Mouse (Mus musculus): Measurements from ENCODE around the gene Ccdc134.

Ccdc134 gene

DNA sequence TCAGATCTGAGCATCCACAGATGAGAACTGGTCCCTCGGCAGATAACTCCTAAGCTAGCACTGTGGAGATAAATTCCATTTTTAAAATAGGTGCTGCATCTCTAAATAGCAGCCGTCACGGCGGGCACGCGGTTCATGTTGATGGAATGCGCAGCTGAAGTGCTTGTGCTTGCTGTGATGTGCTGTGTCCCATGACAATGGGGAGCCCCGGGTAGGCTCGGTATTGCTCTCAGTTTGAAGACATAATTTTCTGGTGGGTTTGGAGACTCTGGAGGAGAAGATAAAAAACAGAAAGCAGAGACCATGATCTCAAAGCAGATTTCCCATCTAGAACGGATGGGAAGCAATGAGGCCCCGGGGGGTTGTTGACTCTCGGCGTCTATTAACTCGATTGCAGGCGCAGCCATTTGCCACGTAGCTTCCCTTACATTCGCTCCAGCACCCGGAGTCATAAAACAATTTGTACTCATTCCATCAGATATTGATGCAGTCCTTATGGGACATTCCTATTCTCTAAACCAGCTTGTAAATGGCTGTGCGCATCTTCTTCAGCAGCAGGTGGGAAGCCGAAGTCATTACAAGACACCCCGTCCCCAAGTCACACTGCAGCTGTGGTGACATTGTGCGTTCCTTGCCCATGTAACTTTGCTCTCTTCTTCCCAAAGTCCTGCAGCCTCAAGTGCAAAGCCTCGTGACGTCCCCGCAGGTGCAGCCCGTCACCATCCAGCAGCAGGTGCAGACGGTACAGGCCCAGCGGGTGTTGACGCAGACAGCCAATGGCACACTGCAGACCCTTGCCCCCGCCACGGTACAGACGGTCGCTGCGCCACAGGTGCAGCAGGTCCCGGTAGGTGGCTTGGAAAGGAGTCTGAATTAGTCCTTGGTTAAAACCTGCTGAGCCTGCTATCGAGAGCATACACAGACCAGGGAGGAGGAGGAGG lies 43.0 kb downstream of the Ccdc134 start:
- no peak for DNase-seq (ENCODE audit: low spot score)

DNA sequence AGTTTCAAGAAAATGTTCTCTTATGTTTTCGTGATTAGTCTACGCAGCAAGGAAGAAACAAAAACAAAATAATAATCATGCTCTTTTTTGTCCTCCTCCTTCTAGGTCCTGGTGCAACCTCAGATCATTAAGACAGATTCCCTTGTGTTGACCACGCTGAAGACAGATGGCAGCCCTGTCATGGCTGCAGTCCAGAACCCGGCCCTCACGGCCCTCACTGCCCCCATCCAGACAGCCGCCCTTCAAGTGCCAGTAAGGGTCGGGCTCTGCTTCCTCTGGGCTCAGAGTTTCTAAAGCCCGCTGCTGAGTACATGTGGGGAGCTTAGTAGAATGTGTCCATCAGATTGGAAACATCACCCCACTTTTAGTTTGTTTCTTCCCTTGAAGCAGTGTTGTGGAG lies 44.9 kb downstream of the Ccdc134 start:
- DNase-seq (ENCODE audit: low spot score): no peak

DNA sequence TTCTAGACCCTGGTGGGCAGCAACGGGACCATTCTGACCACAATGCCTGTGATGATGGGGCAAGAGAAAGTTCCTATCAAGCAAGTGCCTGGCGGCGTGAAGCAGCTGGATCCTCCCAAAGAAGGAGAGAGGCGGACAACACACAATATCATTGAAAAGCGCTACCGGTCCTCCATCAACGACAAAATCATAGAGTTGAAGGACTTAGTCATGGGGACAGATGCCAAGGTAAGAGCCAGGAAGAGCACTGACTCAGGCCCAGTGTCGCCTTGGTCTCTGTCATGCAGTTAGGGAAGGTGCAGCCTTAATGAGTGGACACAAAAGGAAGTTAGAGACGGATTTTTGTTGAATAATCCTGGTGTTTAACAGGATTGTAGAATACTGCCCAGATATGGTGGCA lies 47.4 kb downstream of the Ccdc134 start:
- no peak for DNase-seq (ENCODE audit: low spot score)

DNA sequence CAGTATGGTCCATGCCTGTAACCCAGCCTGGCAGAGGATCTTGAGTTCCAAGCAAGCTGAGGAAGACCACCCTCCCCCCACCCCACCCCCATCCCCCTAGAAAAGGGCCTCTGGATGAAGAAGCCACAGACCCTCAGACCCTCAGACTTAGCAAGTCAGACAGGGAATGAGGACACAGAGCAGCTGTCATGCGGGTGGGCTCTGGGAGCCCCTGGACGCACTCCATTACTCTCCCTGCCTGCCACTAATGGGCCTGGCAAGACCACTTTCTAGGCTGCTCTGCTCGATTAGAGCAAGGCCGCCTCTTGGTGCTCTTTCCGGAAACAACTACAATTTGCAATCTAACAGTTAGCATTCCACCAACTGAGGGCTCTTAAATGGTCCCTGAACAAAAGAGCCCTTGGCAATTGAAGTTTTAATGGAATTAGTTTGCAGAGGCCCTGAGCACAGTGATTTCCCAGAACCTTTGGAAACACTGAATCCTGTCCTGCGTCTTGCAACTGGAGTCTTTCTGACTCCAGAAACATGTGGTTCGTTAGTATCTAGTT lies 50.1 kb downstream of the Ccdc134 start:
- no peak for DNase-seq (ENCODE audit: low spot score)

DNA sequence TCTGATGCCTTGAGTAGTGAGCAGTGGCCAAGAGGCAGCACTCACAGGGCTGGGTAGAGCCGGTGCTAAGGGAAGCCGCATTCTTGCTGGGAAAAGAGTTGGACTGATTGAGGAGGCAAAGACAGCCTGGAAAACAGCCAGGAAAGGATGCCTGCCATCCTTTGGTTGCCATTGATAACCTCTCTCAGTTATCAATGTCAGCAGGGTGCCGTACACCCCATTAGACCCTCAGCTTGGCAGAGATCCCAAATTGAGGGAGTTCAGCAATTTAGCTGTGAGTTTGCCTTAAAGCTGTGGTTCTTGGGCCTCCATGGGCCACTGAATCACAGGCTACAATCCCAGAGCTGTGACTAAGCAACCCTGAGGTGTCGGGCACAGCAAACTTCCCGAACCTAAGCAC lies 53.4 kb downstream of the Ccdc134 start:
- no peak for DNase-seq (ENCODE audit: low spot score)

DNA sequence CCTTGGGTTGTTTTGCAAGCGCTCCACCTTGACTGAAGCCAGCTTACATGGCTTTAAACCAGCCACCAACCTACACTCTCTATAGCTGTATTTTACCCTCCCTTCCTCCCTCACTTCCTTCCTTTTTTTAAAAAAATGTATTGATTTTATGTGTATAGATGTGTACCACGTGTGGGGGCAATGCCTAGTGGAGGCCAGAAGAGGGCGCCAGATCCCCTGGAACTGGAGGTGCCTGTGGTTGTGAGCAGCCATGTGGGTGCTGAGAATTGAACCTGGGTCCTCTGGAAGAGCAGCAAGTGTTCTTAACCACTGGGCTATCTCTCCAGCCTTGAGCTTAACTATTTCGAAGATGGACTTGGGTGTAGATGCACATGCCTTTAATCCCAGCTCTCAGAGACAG lies 54.6 kb downstream of the Ccdc134 start:
- no peak for DNase-seq (ENCODE audit: low spot score)

DNA sequence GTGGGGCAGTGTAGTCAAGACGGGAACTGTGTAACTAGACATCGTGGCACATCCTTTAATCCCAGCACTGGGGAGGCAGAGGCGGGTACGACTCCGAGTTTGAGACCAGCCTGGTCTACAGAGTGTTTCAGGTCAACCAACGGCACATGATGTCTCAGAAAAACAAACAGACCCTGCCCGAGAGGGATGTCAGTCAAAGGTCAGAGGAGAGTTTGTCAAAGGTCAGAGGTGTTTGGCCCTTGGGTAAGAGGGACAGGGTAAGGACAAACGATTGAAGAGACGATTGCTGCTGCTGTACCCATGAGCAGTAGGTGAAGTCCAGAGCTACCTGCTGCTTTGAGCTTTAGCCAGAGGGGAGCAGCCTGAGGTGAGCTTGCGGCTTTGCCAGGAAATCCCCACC lies 55.9 kb downstream of the Ccdc134 start:
- no peak for DNase-seq (ENCODE audit: low spot score)

DNA sequence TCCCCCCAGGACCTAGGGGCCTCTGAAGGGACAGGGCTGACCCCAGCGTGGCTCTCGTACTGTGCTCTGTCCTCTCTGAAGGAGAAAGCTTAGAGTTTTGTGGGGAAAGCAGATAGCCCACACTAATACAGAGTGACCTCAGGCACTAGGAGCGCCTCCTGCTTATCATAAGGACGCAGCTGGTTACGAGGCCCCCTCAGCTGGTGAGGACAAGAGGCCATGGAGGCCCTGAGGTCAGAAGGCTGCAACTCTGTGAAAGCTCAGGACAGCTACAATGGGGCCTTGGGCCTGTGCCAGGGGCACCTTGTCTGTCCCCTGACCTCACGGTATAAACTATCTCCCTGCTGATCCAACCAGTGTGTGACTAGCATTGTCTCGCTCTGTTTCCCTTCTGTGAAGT lies 56.5 kb downstream of the Ccdc134 start:
- no peak for DNase-seq (ENCODE audit: low spot score)

DNA sequence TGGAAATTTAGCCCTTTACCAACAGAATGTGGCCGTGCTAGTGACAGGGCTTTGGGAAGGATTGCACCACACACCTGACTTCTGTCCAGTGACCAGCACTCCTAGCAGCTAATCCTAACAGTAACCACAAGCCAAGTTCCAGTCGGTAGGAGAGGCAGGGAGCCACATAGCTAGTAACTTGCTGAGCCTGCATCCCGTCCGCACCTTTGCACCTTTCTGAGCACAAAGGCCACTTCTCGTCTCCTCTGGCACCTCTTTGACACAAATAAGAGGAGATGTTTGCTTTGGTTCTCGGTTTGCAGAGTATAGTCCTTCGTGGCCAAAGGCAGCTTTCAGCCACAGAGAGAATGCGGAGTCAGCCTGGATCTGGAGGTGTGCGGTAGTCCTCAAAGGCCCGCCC lies 56.9 kb downstream of the Ccdc134 start:
- peak; percentile 4 for DNase-seq (ENCODE audit: low spot score)

DNA sequence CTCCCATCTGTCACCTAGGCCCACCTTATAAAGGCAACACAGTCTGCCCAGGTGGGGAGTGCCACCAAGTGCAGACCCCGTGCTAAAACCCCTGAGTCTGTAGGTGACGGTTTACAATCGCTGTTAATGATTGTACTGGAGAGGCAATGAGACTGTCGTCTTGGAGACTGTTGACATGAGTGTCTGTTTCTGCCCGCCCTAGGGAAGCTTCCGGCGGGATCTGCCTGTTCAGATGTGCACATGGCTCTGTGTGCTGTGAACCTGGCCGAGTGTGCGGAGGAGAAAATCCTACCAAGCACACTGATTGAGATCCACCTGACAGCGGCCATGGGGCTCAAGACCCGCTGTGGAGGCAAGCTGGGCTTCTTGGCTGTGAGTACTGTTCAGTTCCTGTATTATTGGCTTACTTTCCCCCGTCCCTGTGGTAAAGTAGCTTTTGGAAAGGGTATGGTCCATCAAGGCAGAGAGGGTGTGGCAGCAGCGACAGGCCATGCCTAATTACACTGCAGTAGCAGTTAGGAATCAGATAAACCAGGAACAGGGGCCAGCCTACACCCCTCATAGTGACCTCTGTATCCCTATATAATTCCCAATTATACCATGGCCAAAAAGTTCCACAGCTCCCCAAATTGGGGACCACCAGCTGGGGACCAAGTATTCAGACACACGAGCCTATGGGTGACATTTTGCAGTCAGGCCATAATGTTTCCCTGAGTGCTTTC lies 57.5 kb downstream of the Ccdc134 start:
- DNase-seq (ENCODE audit: low spot score): no peak

DNA sequence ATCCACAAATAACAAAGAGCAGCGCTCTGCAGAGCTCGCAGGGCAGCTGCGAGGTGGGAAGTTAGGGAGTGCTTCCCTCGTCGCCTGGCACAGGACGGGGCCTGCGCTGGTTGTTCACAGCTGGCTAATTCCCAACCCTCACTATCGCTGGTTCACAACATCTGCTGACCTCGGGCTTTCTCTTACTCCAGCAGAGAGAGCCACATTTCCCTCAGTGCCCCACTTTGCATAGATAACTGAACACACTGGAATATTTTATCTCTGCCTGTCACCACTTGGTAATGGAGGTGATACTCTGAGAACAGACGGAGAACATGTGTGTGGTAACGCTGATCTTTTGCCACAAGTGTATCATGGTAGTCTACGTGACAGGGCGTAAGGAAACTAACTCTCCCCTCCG lies 58.4 kb downstream of the Ccdc134 start:
- no peak for DNase-seq (ENCODE audit: low spot score)

DNA sequence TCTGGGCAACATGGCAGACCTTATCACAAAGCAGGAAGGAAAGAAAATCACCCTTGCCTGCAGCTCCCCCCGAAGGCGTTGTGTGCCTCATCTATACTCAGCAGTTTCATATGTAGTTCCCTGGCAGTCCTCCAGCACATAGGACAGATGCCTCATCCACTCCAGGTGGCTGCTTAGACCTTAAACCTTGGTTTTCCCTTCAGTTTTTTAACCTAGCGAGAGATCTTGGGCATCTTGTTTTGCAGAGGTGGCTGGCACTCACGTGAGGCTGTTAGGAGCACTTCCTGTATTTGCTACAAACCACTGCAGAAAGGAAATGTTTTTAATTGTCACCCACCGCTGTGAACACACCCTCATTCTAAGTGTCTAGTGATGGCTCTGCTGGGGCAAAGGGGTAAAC lies 59.2 kb downstream of the Ccdc134 start:
- no peak for DNase-seq (ENCODE audit: low spot score)

DNA sequence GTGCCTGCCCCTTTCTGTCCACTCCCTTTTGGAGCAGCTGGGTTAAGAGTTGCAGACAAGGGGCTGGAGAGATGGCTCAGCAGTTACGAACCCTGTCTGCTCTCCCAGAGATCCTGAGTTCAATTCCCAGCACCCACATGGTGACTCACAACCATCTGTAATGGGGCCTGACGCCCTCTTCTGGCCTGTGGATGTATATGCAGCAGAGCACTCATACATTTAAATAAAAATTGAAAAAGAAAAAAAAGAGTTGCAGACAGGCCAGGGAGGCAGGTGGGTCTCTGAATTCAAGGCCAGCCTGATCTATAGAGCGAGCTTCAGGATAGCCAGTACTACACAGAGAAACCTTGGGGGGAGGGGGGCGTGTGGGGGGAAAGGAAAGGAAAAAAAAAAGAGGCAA lies 59.7 kb downstream of the Ccdc134 start:
- DNase-seq (ENCODE audit: low spot score): no peak

DNA sequence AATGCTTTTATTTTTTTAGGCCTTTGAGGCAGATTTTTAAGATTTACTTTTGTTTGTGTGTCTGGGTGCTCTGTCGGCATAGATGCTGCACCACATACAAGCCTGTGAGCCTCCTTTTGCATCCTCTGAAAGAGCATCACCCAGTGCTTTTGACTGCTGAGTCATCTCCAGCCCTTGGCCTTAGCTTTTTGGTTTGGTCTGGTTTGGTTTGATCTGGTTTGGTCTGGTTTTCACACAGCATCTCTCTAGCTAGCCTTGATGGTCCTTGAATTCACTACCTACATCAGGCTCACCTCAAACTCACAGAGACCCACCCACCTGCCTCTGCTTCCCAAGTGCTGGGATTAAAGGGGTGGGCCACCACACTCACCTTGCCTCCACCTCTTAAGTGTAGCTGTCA lies 60.2 kb downstream of the Ccdc134 start:
- no peak for DNase-seq (ENCODE audit: low spot score)

DNA sequence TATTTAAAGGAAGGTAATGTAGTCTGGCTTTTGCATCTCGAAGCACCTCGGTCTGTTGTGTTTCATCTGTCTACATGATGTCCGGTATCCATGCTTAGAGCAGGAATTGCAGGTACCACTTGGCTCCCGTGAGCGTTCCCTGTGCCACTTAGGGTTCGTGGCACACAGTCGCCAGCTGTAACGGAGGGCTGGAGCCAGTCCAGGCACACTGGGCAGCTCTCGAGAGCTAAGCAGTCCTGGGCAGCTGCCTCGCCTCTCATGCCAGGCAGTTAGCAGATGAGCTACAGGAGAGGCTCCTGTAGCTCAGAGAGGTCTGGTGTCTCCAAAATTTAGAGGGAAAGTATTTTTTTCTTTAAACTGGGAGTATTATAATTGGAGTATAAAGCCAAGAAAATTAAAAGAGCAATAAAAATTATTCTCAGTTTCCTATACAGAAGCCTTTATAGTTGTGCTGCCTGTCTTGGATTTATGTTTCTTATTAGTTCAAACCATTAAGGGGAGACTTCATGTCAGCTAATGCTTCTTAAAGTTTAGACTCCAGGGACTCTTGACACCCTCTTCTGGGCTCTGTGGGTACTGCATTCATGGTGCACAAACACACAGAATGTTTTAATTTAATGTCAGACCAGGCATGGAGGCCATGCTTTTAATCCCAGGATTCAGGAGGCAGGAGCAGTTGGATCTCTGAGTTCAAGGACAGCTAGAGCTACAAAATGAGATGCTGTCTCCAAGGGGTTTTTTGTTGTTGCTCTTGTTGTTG lies 60.9 kb downstream of the Ccdc134 start:
- DNase-seq (ENCODE audit: low spot score): peak; percentile 50
